Mouse (Mus musculus): ENCODE measurements around the gene Anapc15-ps. TPM values are rescaled to one million over a fixed set of nuclear protein-coding genes. Genes with fewer than 3 reads are reported as not detected.
"Not testable (repeated sequence)": the region's sequence is repeated elsewhere in the genome, so short reads cannot be mapped to it uniquely, and the experiment has no call there.

Anapc15-ps gene
- polyA plus RNA-seq, 1 experiment from 2014 or later = not detected

DNA sequence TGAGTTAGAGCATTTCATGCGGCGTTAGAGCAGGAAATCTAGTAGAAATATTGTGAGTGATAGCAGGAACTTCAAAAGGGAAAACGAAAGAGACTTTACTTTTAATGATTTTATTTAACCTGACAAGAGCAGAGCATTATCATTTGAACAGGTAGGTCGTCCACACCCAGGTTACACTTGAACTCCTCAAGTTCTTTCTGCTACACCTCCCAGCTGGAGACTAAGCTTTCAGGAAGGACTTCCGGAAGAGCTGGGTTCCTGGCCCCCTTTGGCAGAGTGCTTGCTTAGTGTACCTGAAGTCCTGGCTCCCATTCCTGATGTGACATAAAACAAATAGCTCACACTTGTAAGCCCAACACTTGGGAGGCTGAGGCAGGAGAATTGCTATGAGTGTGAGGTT lies 30.2 kb downstream of the Anapc15-ps start:
- no peak overlapping the region for H3K4me3 ChIP-seq (ENCODE audit: low read depth, low read length)

DNA sequence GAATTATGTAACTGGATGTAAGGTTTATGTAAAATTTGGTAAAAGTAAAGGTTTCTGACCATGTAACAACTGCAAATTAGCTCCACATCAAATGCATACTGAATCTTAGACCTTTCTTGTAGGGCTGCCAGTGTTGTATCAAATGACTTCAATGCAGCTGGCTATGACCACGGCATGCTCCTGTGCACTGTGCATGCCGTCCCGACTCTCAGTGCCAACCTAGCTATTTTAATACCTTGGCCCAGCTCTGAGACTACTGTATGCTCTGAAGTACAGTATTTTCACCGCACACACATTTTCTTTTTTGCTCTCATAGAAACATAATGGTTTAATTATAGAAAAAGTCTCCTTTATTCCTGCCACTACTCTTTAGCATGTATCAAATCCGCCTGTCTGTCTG lies 31.9 kb downstream of the Anapc15-ps start:
- H3K4me3 ChIP-seq (ENCODE audit: low read depth, low read length) = no peak overlapping the region
- no peaks in the 10 kb centered on the region for H3K36me3 ChIP-seq (ENCODE audit: control insufficient read depth, insufficient read depth, low read length)
- H3K9me3 ChIP-seq (ENCODE audit: control insufficient read depth, low read depth, low read length) = no peaks in the 10 kb centered on the region
- H3K27me3 ChIP-seq (ENCODE audit: control insufficient read depth, insufficient read depth, low read length) = no peaks in the 10 kb centered on the region
- H3K4me2 ChIP-seq (replicated peaks; ENCODE audit: low read depth, low read length) = no peak overlapping the region
- no peaks in the 10 kb centered on the region for H3K4me1 ChIP-seq (ENCODE audit: control insufficient read depth, insufficient read depth, low read length)
- no peak overlapping the region for H3K9ac ChIP-seq (replicated peaks; ENCODE audit: low read depth, low read length)
- H3K27ac ChIP-seq (ENCODE audit: low read length) = no peak overlapping the region
- ATAC-seq (ENCODE audit: insufficient number of reproducible peaks, insufficient read depth, low FRiP score, low read depth) = no peak
- 86% methylated on average over 5 of the region's 5 CpGs for WGBS

More for the DNA sequence above, 30.2 kb downstream of the Anapc15-ps start:
- Histone ChIP-seq H3K4me2 (replicated peaks; ENCODE audit: low read depth, low read length) (no peak overlapping the region), H3K4me1 (ENCODE audit: control insufficient read depth, insufficient read depth, low read length) (no peaks in the 10 kb centered on the region), H3K27ac (ENCODE audit: low read length) (no peak overlapping the region), H3K9ac (replicated peaks; ENCODE audit: low read depth, low read length) (no peak overlapping the region), H3K9me3 (ENCODE audit: control insufficient read depth, low read depth, low read length) (no peaks in the 10 kb centered on the region), H3K27me3 (ENCODE audit: control insufficient read depth, insufficient read depth, low read length) (no peaks in the 10 kb centered on the region), H3K36me3 (ENCODE audit: control insufficient read depth, insufficient read depth, low read length) (no peaks in the 10 kb centered on the region)
- 75% methylated on average over 5 of the region's 5 CpGs for WGBS
- ATAC-seq (ENCODE audit: insufficient number of reproducible peaks, insufficient read depth, low FRiP score, low read depth) = no peak

DNA sequence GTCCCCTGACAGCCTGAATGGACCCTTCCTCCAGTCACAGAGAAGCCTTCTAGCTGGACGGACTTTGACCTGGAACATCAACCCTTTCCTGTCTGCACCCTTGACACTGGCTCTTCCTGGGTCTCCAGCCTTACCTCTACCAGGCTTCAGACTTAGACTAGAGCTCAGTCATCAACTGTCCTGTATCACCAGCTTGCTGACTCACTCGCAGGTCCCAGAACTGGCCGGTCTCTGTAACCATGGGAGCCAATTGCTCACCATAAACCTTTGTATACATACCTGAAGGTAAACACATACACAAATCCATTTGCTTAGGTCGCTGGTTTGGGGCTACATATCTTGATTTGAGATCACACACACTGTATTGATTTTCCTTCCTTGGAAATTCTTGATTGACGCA lies 33.8 kb downstream of the Anapc15-ps start:
- no peak for ATAC-seq (ENCODE audit: insufficient number of reproducible peaks, insufficient read depth, low FRiP score, low read depth)
- H3K9ac ChIP-seq (replicated peaks; ENCODE audit: low read depth, low read length) = no peak overlapping the region
- H3K9me3 ChIP-seq (ENCODE audit: control insufficient read depth, low read depth, low read length) = no peaks in the 10 kb centered on the region
- no peaks in the 10 kb centered on the region for H3K4me1 ChIP-seq (ENCODE audit: control insufficient read depth, insufficient read depth, low read length)
- no peak overlapping the region for H3K4me2 ChIP-seq (replicated peaks; ENCODE audit: low read depth, low read length)
- WGBS = 55% methylated on average over 5 of the region's 5 CpGs
- H3K27ac ChIP-seq (ENCODE audit: low read length) = no peak overlapping the region
- H3K27me3 ChIP-seq (ENCODE audit: control insufficient read depth, insufficient read depth, low read length) = no peaks in the 10 kb centered on the region
- no peaks in the 10 kb centered on the region for H3K36me3 ChIP-seq (ENCODE audit: control insufficient read depth, insufficient read depth, low read length)
- H3K4me3 ChIP-seq (ENCODE audit: low read depth, low read length) = no peak overlapping the region

DNA sequence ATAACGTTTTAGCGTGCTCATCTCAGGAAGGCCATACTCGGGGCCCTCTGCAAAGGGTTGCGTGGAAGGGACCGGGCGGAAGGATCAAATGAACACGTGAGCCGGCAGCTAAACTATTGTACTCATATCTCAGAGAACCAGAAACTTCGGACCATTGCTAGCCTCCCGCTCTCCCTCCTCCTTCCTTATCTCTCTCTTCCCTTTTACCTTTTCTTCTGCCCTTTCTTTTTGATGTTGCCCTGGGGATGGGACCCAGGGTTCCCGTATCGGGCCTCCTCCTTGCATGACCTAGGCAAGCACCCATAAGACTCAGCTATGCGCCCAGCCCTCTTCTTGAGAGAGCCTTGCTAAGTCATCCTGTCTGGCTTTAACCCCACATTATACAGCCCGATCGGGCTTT lies 38.5 kb downstream of the Anapc15-ps start:
- no peak overlapping the region for H3K27ac ChIP-seq (ENCODE audit: low read length)
- H3K4me3 ChIP-seq (ENCODE audit: low read depth, low read length) = no peak overlapping the region
- WGBS = 67% methylated on average over 15 of the region's 15 CpGs
- H3K9ac ChIP-seq (replicated peaks; ENCODE audit: low read depth, low read length) = no peak overlapping the region
- no peaks in the 10 kb centered on the region for H3K9me3 ChIP-seq (ENCODE audit: control insufficient read depth, low read depth, low read length)
- ATAC-seq (ENCODE audit: insufficient number of reproducible peaks, insufficient read depth, low FRiP score, low read depth) = no peak
- no peaks in the 10 kb centered on the region for H3K36me3 ChIP-seq (ENCODE audit: control insufficient read depth, insufficient read depth, low read length)
- no peaks in the 10 kb centered on the region for H3K4me1 ChIP-seq (ENCODE audit: control insufficient read depth, insufficient read depth, low read length)
- H3K27me3 ChIP-seq (ENCODE audit: control insufficient read depth, insufficient read depth, low read length) = no peaks in the 10 kb centered on the region
- no peak overlapping the region for H3K4me2 ChIP-seq (replicated peaks; ENCODE audit: low read depth, low read length)

DNA sequence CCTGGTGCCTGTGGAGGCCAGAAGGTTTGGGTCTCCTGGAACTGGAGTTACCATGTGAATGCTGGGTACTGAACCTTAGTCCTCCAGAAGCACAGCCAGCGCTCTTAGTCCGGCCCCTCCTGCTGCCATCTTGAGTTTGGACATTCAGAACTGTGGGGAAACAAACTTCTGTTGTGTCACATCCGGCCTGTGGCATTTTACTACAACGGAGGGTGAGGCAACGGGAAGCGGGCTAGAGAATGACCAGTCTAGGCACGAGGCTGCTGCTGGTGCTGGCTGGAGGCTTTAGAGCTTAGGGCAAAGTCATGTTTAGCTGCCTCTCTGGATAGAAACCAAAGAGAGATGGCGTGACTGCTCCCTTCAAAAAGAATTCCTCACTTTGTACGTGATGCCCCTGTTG lies 39.0 kb downstream of the Anapc15-ps start:
- H3K4me3 ChIP-seq (ENCODE audit: low read depth, low read length) = no peak overlapping the region

DNA sequence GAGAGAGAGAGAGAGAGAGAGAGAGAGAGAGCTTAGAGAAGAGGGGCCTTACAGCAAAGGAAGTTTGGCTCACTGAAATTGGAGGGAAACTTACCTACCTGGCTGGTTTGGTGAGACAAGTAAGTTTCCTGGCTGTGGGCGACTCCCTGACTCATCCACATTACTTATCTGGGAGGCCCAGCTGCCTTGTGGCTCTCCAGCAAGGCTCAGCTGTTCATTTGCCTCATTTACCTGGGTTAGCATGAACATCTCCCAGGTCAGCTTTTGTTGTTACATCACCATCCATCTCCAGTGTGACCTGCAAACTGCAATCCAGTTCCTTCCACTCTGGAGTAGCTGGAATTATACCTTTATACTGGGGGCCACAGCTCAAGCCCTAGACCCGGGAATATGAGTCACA lies 41.7 kb downstream of the Anapc15-ps start:
- WGBS = 66% methylated on average over 2 of the region's 2 CpGs
- Histone ChIP-seq H3K27me3 (ENCODE audit: control insufficient read depth, insufficient read depth, low read length) (no peaks in the 10 kb centered on the region), H3K27ac (ENCODE audit: low read length) (no peak overlapping the region), H3K9ac (replicated peaks; ENCODE audit: low read depth, low read length) (no peak overlapping the region), H3K36me3 (ENCODE audit: control insufficient read depth, insufficient read depth, low read length) (no peaks in the 10 kb centered on the region), H3K4me3 (ENCODE audit: low read depth, low read length) (no peak overlapping the region), H3K9me3 (ENCODE audit: control insufficient read depth, low read depth, low read length) (no peaks in the 10 kb centered on the region), H3K4me1 (ENCODE audit: control insufficient read depth, insufficient read depth, low read length) (no peaks in the 10 kb centered on the region), H3K4me2 (replicated peaks; ENCODE audit: low read depth, low read length) (no peak overlapping the region)
- no peak for ATAC-seq (ENCODE audit: insufficient number of reproducible peaks, insufficient read depth, low FRiP score, low read depth)

More for the DNA sequence above, 39.0 kb downstream of the Anapc15-ps start:
- Histone ChIP-seq H3K9ac (replicated peaks; ENCODE audit: low read depth, low read length) (no peak overlapping the region), H3K27me3 (ENCODE audit: control insufficient read depth, insufficient read depth, low read length) (no peaks in the 10 kb centered on the region), H3K36me3 (ENCODE audit: control insufficient read depth, insufficient read depth, low read length) (no peaks in the 10 kb centered on the region), H3K4me1 (ENCODE audit: control insufficient read depth, insufficient read depth, low read length) (no peaks in the 10 kb centered on the region), H3K9me3 (ENCODE audit: control insufficient read depth, low read depth, low read length) (no peaks in the 10 kb centered on the region), H3K4me2 (replicated peaks; ENCODE audit: low read depth, low read length) (no peak overlapping the region), H3K27ac (ENCODE audit: low read length) (no peak overlapping the region)
- 74% methylated on average over 9 of the region's 9 CpGs for WGBS
- no peak for ATAC-seq (ENCODE audit: insufficient number of reproducible peaks, insufficient read depth, low FRiP score, low read depth)

DNA sequence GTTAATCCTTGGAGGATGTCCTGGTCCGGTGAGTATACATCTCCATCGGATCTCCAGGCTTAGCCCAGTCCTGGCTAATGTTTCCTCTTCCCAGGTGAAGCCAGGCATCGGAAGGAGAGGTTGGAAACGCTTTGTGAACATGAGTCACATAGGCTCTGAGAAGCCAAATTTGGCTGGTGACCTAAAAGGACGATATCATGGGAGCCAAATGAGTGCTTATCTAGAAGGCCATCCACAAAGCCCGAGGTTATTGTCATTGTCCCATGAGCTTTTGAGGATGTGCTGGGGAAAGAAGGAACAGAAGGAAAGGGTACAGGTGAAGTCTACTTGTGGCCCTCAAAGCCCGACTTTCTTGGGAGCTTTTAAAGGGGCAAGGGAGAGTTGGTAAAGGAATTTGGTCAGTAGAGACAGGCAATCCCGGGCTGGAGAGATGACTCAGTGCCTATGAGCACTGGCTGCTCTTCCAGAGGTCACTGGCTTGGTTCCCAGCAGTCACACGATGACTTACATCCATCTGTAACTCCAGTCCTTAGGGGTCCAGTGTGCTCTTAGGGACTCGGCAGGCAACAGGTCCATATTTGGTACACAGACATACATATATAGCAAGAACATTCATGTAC lies 42.4 kb downstream of the Anapc15-ps start:
- no peaks in the 10 kb centered on the region for H3K27me3 ChIP-seq (ENCODE audit: control insufficient read depth, insufficient read depth, low read length)
- H3K4me3 ChIP-seq (ENCODE audit: low read depth, low read length) = no peak overlapping the region
- H3K4me2 ChIP-seq (replicated peaks; ENCODE audit: low read depth, low read length) = no peak overlapping the region
- H3K9me3 ChIP-seq (ENCODE audit: control insufficient read depth, low read depth, low read length) = no peaks in the 10 kb centered on the region
- ATAC-seq (ENCODE audit: insufficient number of reproducible peaks, insufficient read depth, low FRiP score, low read depth) = no peak
- no peak overlapping the region for H3K27ac ChIP-seq (ENCODE audit: low read length)
- no peaks in the 10 kb centered on the region for H3K4me1 ChIP-seq (ENCODE audit: control insufficient read depth, insufficient read depth, low read length)
- 85% methylated on average over 10 of the region's 10 CpGs for WGBS
- H3K9ac ChIP-seq (replicated peaks; ENCODE audit: low read depth, low read length) = no peak overlapping the region
- no peaks in the 10 kb centered on the region for H3K36me3 ChIP-seq (ENCODE audit: control insufficient read depth, insufficient read depth, low read length)

DNA sequence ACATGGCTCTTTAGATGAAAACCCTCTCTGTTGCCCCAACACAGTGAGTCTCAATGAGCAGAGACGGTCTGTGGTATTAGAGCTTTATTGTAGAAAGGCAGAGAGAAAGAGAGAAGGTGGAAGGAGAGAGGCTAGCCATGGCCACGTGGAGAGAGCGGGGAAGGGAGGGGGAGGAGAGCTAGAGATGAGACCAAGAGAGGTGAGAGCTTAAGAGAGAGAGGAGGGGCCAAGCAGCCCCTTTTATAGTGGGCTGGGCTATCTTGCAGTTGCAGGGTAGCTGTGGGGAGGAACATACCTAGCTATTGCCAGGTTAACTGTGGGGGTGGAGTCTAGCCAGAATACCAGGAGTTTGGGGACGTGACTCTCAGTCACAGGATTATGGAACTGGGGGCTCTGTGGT lies 43.1 kb downstream of the Anapc15-ps start:
- H3K27me3 ChIP-seq (ENCODE audit: control insufficient read depth, insufficient read depth, low read length); H3K4me2 ChIP-seq (replicated peaks; ENCODE audit: low read depth, low read length); H3K4me1 ChIP-seq (ENCODE audit: control insufficient read depth, insufficient read depth, low read length); ATAC-seq (ENCODE audit: insufficient number of reproducible peaks, insufficient read depth, low FRiP score, low read depth); H3K9me3 ChIP-seq (ENCODE audit: control insufficient read depth, low read depth, low read length); H3K4me3 ChIP-seq (ENCODE audit: low read depth, low read length); H3K9ac ChIP-seq (replicated peaks; ENCODE audit: low read depth, low read length); H3K36me3 ChIP-seq (ENCODE audit: control insufficient read depth, insufficient read depth, low read length); H3K27ac ChIP-seq (ENCODE audit: low read length): not testable (repeated sequence)
- 73% methylated on average over 4 of the region's 4 CpGs for WGBS

DNA sequence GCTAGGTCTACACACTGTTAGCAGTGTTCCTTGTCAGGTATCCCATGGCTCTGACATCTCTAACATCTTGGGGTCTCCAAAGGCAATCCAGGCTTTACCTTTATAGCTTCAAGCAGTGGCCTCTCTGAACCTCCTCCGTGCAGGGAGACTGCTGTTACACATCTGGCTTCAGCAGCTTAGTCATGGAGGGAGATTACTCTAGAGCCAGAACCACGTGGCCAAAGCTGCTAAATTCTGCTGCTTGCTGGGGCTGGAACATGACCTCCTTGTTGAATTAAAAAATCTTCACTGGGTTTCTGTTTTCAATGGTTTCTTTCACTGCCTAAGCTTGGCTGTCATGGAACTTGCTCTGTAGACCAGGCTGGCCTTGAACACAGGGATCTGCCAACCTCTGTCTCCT lies 44.9 kb downstream of the Anapc15-ps start:
- no peak overlapping the region for H3K4me3 ChIP-seq (ENCODE audit: low read depth, low read length)
- H3K36me3 ChIP-seq (ENCODE audit: control insufficient read depth, insufficient read depth, low read length) = no peaks in the 10 kb centered on the region
- H3K27me3 ChIP-seq (ENCODE audit: control insufficient read depth, insufficient read depth, low read length) = no peaks in the 10 kb centered on the region
- no peak overlapping the region for H3K9ac ChIP-seq (replicated peaks; ENCODE audit: low read depth, low read length)
- H3K9me3 ChIP-seq (ENCODE audit: control insufficient read depth, low read depth, low read length) = no peaks in the 10 kb centered on the region
- H3K4me1 ChIP-seq (ENCODE audit: control insufficient read depth, insufficient read depth, low read length) = no peaks in the 10 kb centered on the region
- WGBS = 66% methylated on average over 2 of the region's 2 CpGs
- H3K4me2 ChIP-seq (replicated peaks; ENCODE audit: low read depth, low read length) = no peak overlapping the region
- no peak overlapping the region for H3K27ac ChIP-seq (ENCODE audit: low read length)
- no peak for ATAC-seq (ENCODE audit: insufficient number of reproducible peaks, insufficient read depth, low FRiP score, low read depth)
